Mouse (Mus musculus) midbrain, embryonic 15.5 days (tissue): Measurements from ENCODE around the gene Ilf3. TPM values are rescaled to one million over a fixed set of nuclear protein-coding genes. Genes with fewer than 3 reads are reported as not detected.

Source experiments
- ATAC-seq: fragments of 200-750 bp; cut with Nextera tagmentation; replicated peaks from 2 replicates; pipeline ENCODE4 v1.8.0; 2017; ENCODE audit warnings: moderate TSS enrichment
- H3K27ac ChIP-seq: fragments of 300-500 bp; sonication (generic); 2 replicates; pipeline ENCODE4 v1.5.1; 2015; ENCODE audit warnings: mild to moderate bottlenecking, inconsistent platforms
- H3K27me3 ChIP-seq: fragments of 300-500 bp; sonication (generic); replicated peaks from 2 replicates; pipeline ENCODE4 v1.6.1; 2015; ENCODE audit warnings: inconsistent platforms
- H3K36me3 ChIP-seq: fragments of 300-500 bp; sonication (generic); replicated peaks from 2 replicates; pipeline ENCODE4 v1.6.1; 2015; ENCODE audit warnings: inconsistent platforms
- H3K4me1 ChIP-seq: fragments of 300-500 bp; sonication (generic); 2 replicates; pipeline ENCODE4 v1.6.1; 2015; ENCODE audit warnings: inconsistent platforms
- H3K4me2 ChIP-seq: fragments of 300-500 bp; sonication (generic); 2 replicates; pipeline ENCODE4 v1.6.1; 2015; ENCODE audit warnings: inconsistent platforms, mild to moderate bottlenecking, moderate library complexity
- H3K4me3 ChIP-seq: fragments of 300-500 bp; sonication (generic); 2 replicates; pipeline ENCODE4 v1.5.1; 2015; ENCODE audit warnings: mild to moderate bottlenecking, inconsistent platforms
- H3K9ac ChIP-seq: fragments of 300-500 bp; sonication (generic); 2 replicates; pipeline ENCODE4 v1.6.1; 2015; ENCODE audit warnings: mild to moderate bottlenecking, inconsistent platforms
- H3K9me3 ChIP-seq: fragments of 300-500 bp; sonication (generic); 2 replicates; pipeline ENCODE4 v1.6.1; 2016; ENCODE audit warnings: inconsistent platforms
- whole genome bisulfite sequencing: fragments of 180-500 bp; shearing (Covaris S2); methylation state at CpG from one replicate; pipeline ENCODE4 v1.1.7; 2015; ENCODE audit warnings: mixed read lengths; 5-methylcytosine and 5-hydroxymethylcytosine counted together
- polyA plus RNA-seq: library from polyadenylated mRNA; unstranded; fragments of >200 nt; fragmentation: Nextera tagmentation; extraction: Ambion mirVana; gene quantifications from 2 replicates; pipeline ENCODE4 v1.2.1, GENCODE M21; 2015

The Ilf3 gene
- polyA plus RNA-seq, 1 experiment from 2014 or later: 256 TPM

DNA sequence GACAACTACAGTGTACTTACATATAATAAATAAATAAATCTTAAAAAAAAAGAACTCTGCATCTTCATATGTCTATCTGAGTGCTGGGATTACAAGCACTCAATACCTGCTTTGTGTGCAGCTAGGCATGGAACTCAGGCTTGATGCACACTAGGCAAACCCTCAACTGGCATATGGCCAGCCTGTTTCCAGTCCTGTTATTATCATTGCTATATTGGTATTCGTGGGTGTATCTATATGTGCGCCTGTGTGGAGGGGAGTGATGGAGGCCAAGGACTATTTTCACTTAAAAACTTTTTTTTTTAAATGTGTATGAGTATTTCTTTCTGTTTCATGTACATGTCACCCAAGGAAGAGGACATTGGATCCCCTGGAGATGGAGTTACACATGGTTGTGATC lies 66.7 kb downstream of the Ilf3 start:
- WGBS: 92% methylated on average over 2 of the region's 2 CpGs
- no peak overlapping the region for H3K27ac ChIP-seq
- H3K27me3 ChIP-seq: no peaks in the 10 kb centered on the region

DNA sequence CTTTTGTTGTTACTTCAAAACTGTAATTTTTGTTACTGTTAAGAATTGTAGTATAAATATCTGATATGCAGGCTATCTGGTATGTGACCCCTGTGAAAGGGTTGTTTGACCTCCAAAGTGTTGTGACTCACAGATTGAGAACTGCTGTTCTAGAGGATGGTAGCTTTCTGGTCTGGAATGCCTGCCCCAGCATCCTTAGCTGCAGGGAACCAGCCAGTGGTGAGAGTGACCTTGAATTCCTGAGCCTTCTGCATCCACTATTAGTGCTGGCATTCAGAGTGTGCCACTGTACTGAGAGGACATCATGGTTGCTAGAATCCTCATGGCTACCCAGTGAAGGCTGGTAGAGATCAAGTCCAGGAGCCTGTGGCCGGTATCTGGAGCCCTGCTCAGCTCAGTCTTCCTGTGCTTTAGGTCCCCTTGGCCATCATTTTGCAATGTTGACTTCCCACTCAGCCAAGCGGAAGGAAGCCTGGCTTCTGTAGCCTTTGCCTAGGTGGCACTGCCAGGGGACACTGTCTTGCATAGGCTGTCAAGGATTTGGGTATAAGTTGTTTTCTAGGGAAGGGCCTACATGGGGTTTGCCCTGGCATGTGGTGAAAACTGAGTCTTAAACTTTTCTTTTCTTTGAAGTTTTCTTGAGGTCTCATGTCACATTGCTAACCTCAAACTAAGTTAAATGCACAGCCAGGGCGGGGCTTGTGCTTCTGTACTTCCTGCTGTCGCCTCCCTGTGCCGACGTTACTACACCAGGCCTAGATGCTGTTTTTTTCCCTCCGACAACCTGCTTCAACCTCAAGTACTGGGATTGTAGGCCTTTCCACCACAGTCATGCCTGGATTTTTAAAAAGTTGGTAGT lies 68.3 kb downstream of the Ilf3 start:
- Histone ChIP-seq H3K4me1 (no peaks in the 10 kb centered on the region), H3K27me3 (no peaks in the 10 kb centered on the region), H3K36me3 (no peaks in the 10 kb centered on the region), H3K9ac (no peak overlapping the region), H3K4me2 (no peak overlapping the region), H3K27ac (no peak overlapping the region), H3K9me3 (no peaks in the 10 kb centered on the region), H3K4me3 (no peak overlapping the region)
- 94% methylated on average over 7 of the region's 7 CpGs for WGBS
- ATAC-seq: no peak

More for the DNA sequence above, 66.7 kb downstream of the Ilf3 start:
- Histone ChIP-seq H3K36me3 (no peaks in the 10 kb centered on the region), H3K4me1 (peaks cover 4% of the 10 kb centered on the region; the same call in 1 of the 2 replicates), H3K4me3 (no peak overlapping the region), H3K9ac (no peak overlapping the region), H3K4me2 (no peak overlapping the region), H3K9me3 (no peaks in the 10 kb centered on the region)
- no peak for ATAC-seq

DNA sequence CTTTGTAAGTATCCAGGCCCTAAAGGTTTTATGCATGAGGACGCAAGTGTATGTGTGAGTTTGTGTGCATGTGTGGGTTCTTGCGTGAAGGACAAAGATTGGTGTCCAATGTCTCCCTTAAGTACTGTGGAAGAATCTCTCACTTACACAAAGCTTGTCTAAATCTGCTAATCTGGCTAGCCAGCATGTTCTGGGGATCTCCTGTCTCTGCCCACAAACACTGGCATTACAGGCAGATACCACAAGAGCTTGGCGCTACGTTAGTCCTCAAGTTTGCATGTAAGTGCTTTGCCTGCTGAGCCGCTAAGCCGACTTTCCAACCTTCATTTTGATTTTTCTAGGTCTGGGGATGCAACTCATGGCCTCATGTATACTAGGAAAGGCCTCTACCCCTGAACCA lies 69.9 kb downstream of the Ilf3 start:
- H3K36me3 ChIP-seq: no peaks in the 10 kb centered on the region
- no peak overlapping the region for H3K9ac ChIP-seq
- no peak overlapping the region for H3K4me3 ChIP-seq
- H3K9me3 ChIP-seq: no peaks in the 10 kb centered on the region
- ATAC-seq: no peak
- no peaks in the 10 kb centered on the region for H3K27me3 ChIP-seq
- no peak overlapping the region for H3K27ac ChIP-seq
- H3K4me2 ChIP-seq: no peak overlapping the region
- 89% methylated on average over 6 of the region's 6 CpGs for WGBS
- H3K4me1 ChIP-seq: no peaks in the 10 kb centered on the region

DNA sequence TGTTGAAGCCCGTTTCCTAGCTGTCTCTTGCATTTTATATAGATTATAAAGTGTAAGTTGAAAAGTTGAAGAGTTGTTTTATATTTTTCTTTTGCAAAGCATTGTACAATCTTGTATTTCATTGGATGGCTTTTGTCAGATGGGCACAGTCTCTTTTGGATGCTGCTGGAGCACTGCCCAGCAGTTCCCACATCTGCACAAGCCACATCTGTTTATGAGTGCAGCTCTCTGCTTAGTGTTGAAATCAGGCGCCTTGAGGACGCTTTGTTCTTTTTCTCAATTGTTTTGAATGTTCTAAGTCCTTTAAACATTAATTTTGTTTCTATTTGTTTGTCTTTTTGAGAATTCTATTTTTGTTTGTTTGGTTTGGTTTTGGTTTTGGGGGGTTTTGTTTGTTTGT lies 70.5 kb downstream of the Ilf3 start:
- Histone ChIP-seq H3K4me2 (no peak overlapping the region), H3K27me3 (no peaks in the 10 kb centered on the region), H3K27ac (no peak overlapping the region), H3K9me3 (no peaks in the 10 kb centered on the region), H3K9ac (no peak overlapping the region), H3K4me3 (no peak overlapping the region), H3K36me3 (no peaks in the 10 kb centered on the region), H3K4me1 (no peaks in the 10 kb centered on the region)
- ATAC-seq: no peak
- 69% methylated on average over 3 of the region's 3 CpGs for WGBS

DNA sequence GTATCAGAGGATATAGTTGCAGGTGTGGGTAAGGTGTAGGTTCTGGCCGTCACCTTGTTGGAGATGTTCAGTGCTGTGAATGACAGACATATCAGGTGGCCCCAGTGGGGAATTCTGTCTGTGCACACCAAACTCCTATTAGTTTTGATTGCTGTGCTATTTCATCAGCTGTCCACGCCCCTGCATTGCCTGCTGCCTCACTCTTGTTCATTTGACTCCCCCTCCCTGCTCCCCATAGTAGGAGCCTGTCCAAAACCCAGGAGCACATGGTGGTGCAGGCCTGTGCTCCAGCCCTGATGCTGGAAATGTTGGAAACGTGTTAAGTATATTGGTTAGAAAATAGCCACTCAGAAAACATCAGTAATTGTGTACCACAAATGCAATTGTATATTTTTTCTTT lies 71.8 kb downstream of the Ilf3 start:
- no peak overlapping the region for H3K4me3 ChIP-seq
- no peaks in the 10 kb centered on the region for H3K27me3 ChIP-seq
- H3K36me3 ChIP-seq: no peaks in the 10 kb centered on the region
- no peak overlapping the region for H3K4me2 ChIP-seq
- H3K9ac ChIP-seq: no peak overlapping the region
- H3K9me3 ChIP-seq: no peaks in the 10 kb centered on the region
- no peak for ATAC-seq
- H3K27ac ChIP-seq: no peak overlapping the region
- 82% methylated on average over 3 of the region's 3 CpGs for WGBS
- H3K4me1 ChIP-seq: no peaks in the 10 kb centered on the region

DNA sequence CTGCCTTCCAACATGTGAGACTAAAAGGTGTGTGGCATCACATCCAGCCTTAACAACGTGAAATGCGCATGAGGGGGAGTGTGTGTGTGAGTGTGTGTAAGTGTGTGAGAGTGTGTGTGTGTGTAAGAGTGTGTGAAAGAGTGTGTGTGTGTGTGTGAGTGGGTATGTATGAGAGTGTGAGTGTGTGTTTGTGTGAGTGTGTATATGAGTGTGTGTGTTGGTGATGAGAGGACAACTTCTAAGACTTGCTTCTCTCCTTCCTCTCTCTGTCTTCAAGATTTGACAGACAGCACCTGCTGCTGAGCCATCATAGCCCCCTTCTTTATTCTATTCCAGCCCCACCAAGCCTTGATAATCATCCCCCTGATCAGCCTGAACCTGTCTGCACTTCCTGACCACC lies 72.2 kb downstream of the Ilf3 start:
- no peak for ATAC-seq
- H3K9me3 ChIP-seq: no peaks in the 10 kb centered on the region
- H3K36me3 ChIP-seq: no peaks in the 10 kb centered on the region
- H3K4me1 ChIP-seq: no peaks in the 10 kb centered on the region
- H3K4me2 ChIP-seq: no peak overlapping the region
- no peak overlapping the region for H3K27ac ChIP-seq
- no peak overlapping the region for H3K9ac ChIP-seq
- no peaks in the 10 kb centered on the region for H3K27me3 ChIP-seq
- no peak overlapping the region for H3K4me3 ChIP-seq
- 98% methylated on average over 2 of the region's 2 CpGs for WGBS

DNA sequence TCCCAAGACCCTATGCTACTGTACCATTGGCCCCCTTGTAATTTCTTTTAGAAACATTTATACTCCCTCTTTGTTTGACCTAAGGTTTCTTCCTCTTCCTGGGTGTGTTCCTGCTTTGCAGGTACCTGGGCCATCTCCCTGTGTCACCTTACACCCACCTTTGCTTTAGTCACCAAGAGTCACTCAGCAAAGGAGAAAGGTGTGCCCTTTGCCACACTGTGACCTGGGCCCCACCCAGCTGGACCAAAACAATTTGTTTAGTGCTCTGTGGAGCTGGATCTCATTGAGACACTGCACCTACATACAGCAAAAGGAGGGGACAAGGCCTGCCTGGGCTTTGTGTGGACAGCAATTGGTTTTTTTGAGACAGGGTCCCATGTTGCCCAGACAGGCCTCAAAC lies 72.7 kb downstream of the Ilf3 start:
- no peaks in the 10 kb centered on the region for H3K9me3 ChIP-seq
- no peak overlapping the region for H3K4me3 ChIP-seq
- ATAC-seq: no peak
- no peaks in the 10 kb centered on the region for H3K4me1 ChIP-seq
- H3K27ac ChIP-seq: no peak overlapping the region
- H3K36me3 ChIP-seq: no peaks in the 10 kb centered on the region
- H3K9ac ChIP-seq: no peak overlapping the region
- no peak overlapping the region for H3K4me2 ChIP-seq
- no peaks in the 10 kb centered on the region for H3K27me3 ChIP-seq

DNA sequence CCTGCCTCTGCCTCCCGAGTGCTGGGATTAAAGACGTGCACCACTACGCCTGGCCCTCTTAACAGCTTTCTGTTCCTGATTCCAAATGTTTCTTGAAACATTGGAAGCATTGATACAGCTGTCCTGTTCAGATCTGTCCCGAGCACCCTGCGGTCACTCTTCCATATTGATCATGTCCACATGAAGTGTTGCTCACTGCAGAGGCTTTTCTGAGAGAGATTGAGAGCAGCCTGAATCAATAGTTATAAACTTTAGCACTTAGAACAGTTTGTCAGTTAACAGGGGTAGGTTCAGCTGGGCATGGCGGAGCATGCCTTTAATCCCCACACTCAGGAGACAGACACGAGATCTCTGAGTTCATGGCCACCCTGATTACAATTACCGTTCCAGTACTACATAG lies 76.2 kb downstream of the Ilf3 start:
- H3K27ac ChIP-seq: no peak overlapping the region
- no peak overlapping the region for H3K9ac ChIP-seq
- H3K9me3 ChIP-seq: no peaks in the 10 kb centered on the region
- no peak overlapping the region for H3K4me3 ChIP-seq
- H3K36me3 ChIP-seq: no peaks in the 10 kb centered on the region
- no peak overlapping the region for H3K4me2 ChIP-seq
- no peaks in the 10 kb centered on the region for H3K27me3 ChIP-seq
- no peaks in the 10 kb centered on the region for H3K4me1 ChIP-seq
- WGBS: 92% methylated on average over 8 of the region's 8 CpGs
- no peak for ATAC-seq

DNA sequence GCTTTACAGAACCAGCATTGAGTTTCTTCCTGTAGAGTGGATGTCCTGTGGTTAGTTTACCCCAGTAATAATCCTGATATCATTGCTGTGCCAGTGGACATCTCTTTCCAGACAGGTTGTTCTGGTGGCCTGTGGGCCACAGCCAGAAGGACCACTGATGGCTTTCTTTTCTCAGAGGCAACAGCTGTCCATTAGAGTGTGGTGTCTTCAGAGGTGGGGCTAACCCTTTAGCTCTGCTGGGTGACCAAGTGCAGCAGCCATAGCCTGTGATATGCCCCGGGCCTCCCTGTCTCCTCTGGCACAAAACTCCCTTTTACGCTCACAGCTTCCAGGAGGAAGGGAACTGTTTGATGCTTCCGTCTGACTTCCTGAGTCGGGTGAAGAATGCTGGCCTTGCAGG lies 76.9 kb downstream of the Ilf3 start:
- Histone ChIP-seq H3K4me3 (no peak overlapping the region), H3K27ac (no peak overlapping the region), H3K27me3 (no peaks in the 10 kb centered on the region), H3K4me1 (no peaks in the 10 kb centered on the region), H3K4me2 (no peak overlapping the region), H3K9me3 (no peaks in the 10 kb centered on the region), H3K9ac (no peak overlapping the region), H3K36me3 (no peaks in the 10 kb centered on the region)
- WGBS: 93% methylated on average over 4 of the region's 4 CpGs
- ATAC-seq: no peak

DNA sequence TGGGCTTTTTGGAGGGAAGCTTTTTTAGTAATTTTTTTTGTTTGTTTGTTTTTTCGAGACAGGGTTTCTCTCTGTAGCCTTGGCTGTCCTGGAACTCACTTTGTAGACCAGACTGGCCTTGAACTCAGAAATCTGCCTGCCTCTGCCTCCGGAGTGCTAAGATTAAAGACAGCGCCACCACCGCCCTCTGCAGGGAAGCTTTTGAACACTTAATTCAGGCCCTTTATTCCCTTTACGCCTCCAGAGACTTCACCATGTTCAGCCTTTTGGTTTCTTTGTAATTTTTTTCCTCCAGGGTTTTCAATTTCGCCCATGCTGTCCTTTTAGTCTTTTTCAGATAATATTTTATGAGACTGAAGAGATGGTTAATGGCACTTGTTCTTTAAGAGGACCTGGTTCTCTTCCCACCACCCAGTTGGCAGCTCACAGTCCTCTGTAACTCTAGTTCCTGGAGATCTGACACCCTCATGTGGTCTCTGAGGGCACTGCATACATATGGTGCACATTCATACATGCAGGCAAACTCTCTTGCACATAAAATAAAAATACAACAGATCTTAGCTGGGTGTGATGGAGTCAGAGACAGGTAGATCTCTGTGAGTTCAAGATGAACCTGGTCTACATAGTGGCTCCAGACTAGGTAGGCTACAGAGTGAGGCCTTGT lies 77.5 kb downstream of the Ilf3 start:
- WGBS: 95% methylated on average over 6 of the region's 6 CpGs
- Histone ChIP-seq H3K4me2 (no peak overlapping the region), H3K36me3 (no peaks in the 10 kb centered on the region), H3K27me3 (no peaks in the 10 kb centered on the region), H3K4me1 (no peaks in the 10 kb centered on the region), H3K9ac (no peak overlapping the region), H3K27ac (no peak overlapping the region), H3K4me3 (no peak overlapping the region), H3K9me3 (no peaks in the 10 kb centered on the region)
- ATAC-seq: no peak

DNA sequence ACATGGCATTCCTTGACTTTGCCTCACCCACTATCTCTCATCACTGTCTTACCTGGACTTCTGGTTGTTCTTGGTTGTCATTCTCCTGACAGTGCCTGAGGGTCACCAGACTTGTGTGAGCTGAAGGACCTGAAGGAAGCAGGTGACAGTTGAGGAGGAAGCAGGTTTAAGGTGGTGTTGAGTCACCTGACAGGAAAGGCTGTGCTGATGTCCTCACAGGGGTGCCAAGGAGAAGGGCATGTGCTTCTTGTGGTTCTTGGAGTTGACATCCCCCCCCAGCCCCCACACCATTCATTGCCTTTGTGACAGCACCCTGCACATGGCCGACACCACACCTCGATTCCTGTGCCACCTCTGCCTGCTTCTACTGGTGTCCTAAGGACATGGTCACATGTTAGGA lies 80.1 kb downstream of the Ilf3 start:
- Histone ChIP-seq H3K9ac (no peak overlapping the region), H3K27ac (no peak overlapping the region), H3K4me1 (no peaks in the 10 kb centered on the region), H3K4me2 (no peak overlapping the region), H3K4me3 (no peak overlapping the region), H3K9me3 (no peaks in the 10 kb centered on the region), H3K36me3 (no peaks in the 10 kb centered on the region), H3K27me3 (no peaks in the 10 kb centered on the region)
- no peak for ATAC-seq
- 96% methylated on average over 2 of the region's 2 CpGs for WGBS

DNA sequence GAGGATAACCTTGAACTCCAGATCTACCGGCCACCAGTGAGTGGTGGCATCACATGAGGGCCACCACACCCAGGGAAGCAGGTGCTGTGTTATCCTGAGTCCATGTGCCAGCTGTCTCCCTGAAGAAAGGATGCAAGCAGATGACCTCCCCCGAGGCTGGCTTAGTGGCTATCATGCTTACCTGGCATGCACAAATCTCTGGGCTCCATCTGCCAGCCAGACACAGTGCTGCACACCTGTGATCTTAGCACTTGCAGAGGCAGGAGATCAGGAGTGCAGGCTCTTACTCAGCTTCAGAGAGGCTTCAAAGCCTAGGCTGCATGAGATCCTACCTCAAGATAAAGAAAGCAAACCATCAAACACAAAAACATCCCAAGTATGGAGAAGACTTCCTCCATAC lies 82.0 kb downstream of the Ilf3 start:
- no peaks in the 10 kb centered on the region for H3K27me3 ChIP-seq
- no peak overlapping the region for H3K4me2 ChIP-seq
- no peaks in the 10 kb centered on the region for H3K9me3 ChIP-seq
- H3K4me1 ChIP-seq: no peaks in the 10 kb centered on the region
- no peak overlapping the region for H3K9ac ChIP-seq
- no peak overlapping the region for H3K4me3 ChIP-seq
- no peaks in the 10 kb centered on the region for H3K36me3 ChIP-seq
- ATAC-seq: no peak
- no peak overlapping the region for H3K27ac ChIP-seq
- WGBS: 91% methylated on average over 2 of the region's 2 CpGs

DNA sequence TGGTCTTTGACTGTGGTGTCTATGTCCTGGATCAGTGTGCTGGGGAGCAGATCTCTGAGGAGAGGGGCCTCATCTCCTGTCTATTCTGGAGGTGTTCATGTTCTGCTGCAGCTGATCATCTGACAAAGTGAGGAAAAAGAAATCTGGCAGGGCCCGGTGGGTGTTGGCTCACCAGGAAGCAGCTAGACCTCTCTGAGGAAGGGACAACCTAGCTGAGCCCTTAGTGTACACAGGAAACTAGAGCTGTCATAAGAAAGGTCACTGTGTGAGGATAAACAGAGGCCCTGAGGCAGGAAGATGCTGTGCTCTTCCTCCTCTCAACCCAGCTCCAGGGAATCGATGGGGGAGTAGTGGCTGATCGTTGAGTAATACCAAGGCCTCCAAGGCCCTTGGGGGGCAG lies 82.6 kb downstream of the Ilf3 start:
- Histone ChIP-seq H3K27me3 (no peaks in the 10 kb centered on the region), H3K4me3 (no peak overlapping the region), H3K36me3 (no peaks in the 10 kb centered on the region), H3K9me3 (no peaks in the 10 kb centered on the region), H3K27ac (no peak overlapping the region), H3K4me2 (no peak overlapping the region), H3K4me1 (no peaks in the 10 kb centered on the region), H3K9ac (no peak overlapping the region)
- 85% methylated on average over 3 of the region's 3 CpGs for WGBS
- no peak for ATAC-seq
